In genomic region chr2:79634528-79635400, GRCm38 (mm10) we compare ENCODE assay signal across 8 mouse cellular contexts. TPM values are rescaled to one million over a fixed set of nuclear protein-coding genes. Genes with fewer than 3 reads are reported as not detected.
DNase-seq lines count a peak whose midpoint lies in the region; ATAC-seq and TF ChIP-seq lines count a peak whose summit lies in the region.

Gene Itprid2, plus strand, starts transcription at chr2:79635352.

- ATAC-seq in heart, embryonic 15.5 days (replicated peaks; ENCODE audit: insufficient number of reproducible peaks, insufficient read depth, low FRiP score, low read depth), result peak; percentile 100
- ATAC-seq in liver, embryonic 14.5 days (ENCODE audit: insufficient read depth), result peak; percentile 99
- peak; percentile 99 for ATAC-seq in neural tube, embryonic 11.5 days (ENCODE audit: insufficient read depth, low FRiP score, low TSS enrichment)
- peak; percentile 99 for ATAC-seq in stomach, postnatal 0 days (ENCODE audit: low FRiP score, low TSS enrichment)

- H3K9ac ChIP-seq in heart, embryonic 15.5 days, result peak within 1 kb of the TSS; percentile 86
- H3K9ac ChIP-seq in liver, embryonic 14.5 days (replicated peaks), result peak within 1 kb of the TSS; percentile 68
- peak within 1 kb of the TSS; percentile 76 for H3K9ac ChIP-seq in neural tube, embryonic 11.5 days (ENCODE audit: low read length)
- H3K9ac ChIP-seq in stomach, postnatal 0 days (ENCODE audit: low read length), result peak within 1 kb of the TSS; percentile 96

- H3K4me1 ChIP-seq in forebrain, embryonic 10.5 days, result peaks cover 4% of the 10 kb centered on the region
- H3K4me1 ChIP-seq in heart, embryonic 15.5 days (replicated peaks), result peaks cover 21% of the 10 kb centered on the region
- peaks cover 0 to 4% of the 10 kb centered on the region in 2 experiments; a peak in 3 of 4 replicates for H3K4me1 ChIP-seq in liver, embryonic 14.5 days (replicated peaks; ENCODE audit: control insufficient read depth in 2 of 2, insufficient read depth in 2 of 2, low read length in 1 of 2)
- H3K4me1 ChIP-seq in neural tube, embryonic 11.5 days (ENCODE audit: control insufficient read depth, insufficient read depth, low read length), result 0 out of 2 replicates have a peak, but pooled peaks cover 2% of the 10 kb centered on the region
- H3K4me1 ChIP-seq in stomach, postnatal 0 days (replicated peaks; ENCODE audit: control insufficient read depth, insufficient read depth), result no peaks in the 10 kb centered on the region

- H3K27me3 ChIP-seq in forebrain, embryonic 10.5 days (ENCODE audit: poor library complexity, severe bottlenecking), result peaks cover 17% of the 10 kb centered on the region
- no peaks in the 10 kb centered on the region for H3K27me3 ChIP-seq in heart, embryonic 15.5 days
- H3K27me3 ChIP-seq in liver, embryonic 14.5 days (ENCODE audit: control insufficient read depth, insufficient read depth, low read length), result no peaks in the 10 kb centered on the region
- H3K27me3 ChIP-seq in neural tube, embryonic 11.5 days (ENCODE audit: control insufficient read depth, insufficient read depth, low read length), result no peaks in the 10 kb centered on the region
- no peaks in the 10 kb centered on the region for H3K27me3 ChIP-seq in stomach, postnatal 0 days (ENCODE audit: control insufficient read depth, insufficient read depth, low read length)

- H3K36me3 ChIP-seq in forebrain, embryonic 10.5 days (replicated peaks), result no peaks in the 10 kb centered on the region
- H3K36me3 ChIP-seq in heart, embryonic 15.5 days, result no peaks in the 10 kb centered on the region
- no peaks in the 10 kb centered on the region for H3K36me3 ChIP-seq in liver, embryonic 14.5 days (replicated peaks; ENCODE audit: control insufficient read depth, insufficient read depth, low read depth)
- no peaks in the 10 kb centered on the region for H3K36me3 ChIP-seq in neural tube, embryonic 11.5 days (ENCODE audit: control insufficient read depth, insufficient read depth, low read length)
- no peaks in the 10 kb centered on the region for H3K36me3 ChIP-seq in stomach, postnatal 0 days (ENCODE audit: control insufficient read depth, insufficient read depth, low read length)

- peak; percentile 47 for TF ChIP-seq CTCF in liver, embryonic 14.5 days (IDR thresholded peaks at IDR 0.05; ENCODE audit: low read depth)
- TF ChIP-seq CTCF in stomach, postnatal 0 days (IDR thresholded peaks at IDR 0.05; ENCODE audit: low read depth), result peak; percentile 47

- peak within 1 kb of the TSS; percentile 80 for H3K4me3 ChIP-seq in forebrain, embryonic 10.5 days
- peak within 1 kb of the TSS; percentile 83 for H3K4me3 ChIP-seq in heart, embryonic 15.5 days
- peak within 1 kb of the TSS; percentile 61 to 72 for H3K4me3 ChIP-seq in liver, embryonic 14.5 days (ENCODE audit: insufficient read depth in 1 of 2, low read depth in 2 of 2, low read length in 2 of 2)
- peak within 1 kb of the TSS; percentile 76 for H3K4me3 ChIP-seq in neural tube, embryonic 11.5 days (ENCODE audit: low read depth, low read length)
- peak within 1 kb of the TSS; percentile 97 for H3K4me3 ChIP-seq in stomach, postnatal 0 days (ENCODE audit: low read depth, low read length)

- no peak for TF ChIP-seq EP300 in liver, embryonic 14.5 days (IDR thresholded peaks at IDR 0.05; ENCODE audit: low read depth)
- no peak for TF ChIP-seq EP300 in stomach, postnatal 0 days (optimal IDR thresholded peaks at IDR 0.05)

- H3K4me2 ChIP-seq in heart, embryonic 15.5 days, result peak within 1 kb of the TSS; percentile 79
- H3K4me2 ChIP-seq in liver, embryonic 14.5 days (ENCODE audit: low read depth), result peak within 1 kb of the TSS; percentile 78
- H3K4me2 ChIP-seq in neural tube, embryonic 11.5 days (ENCODE audit: low read depth), result peak within 1 kb of the TSS; percentile 93
- H3K4me2 ChIP-seq in stomach, postnatal 0 days (replicated peaks; ENCODE audit: low read depth), result peak within 1 kb of the TSS; percentile 69

- H3K9me3 ChIP-seq in forebrain, embryonic 10.5 days, result no peaks in the 10 kb centered on the region
- H3K9me3 ChIP-seq in heart, embryonic 15.5 days (replicated peaks), result no peaks in the 10 kb centered on the region
- H3K9me3 ChIP-seq in liver, embryonic 14.5 days (ENCODE audit: control insufficient read depth, low read length), result no peaks in the 10 kb centered on the region
- no peaks in the 10 kb centered on the region for H3K9me3 ChIP-seq in neural tube, embryonic 11.5 days (ENCODE audit: control insufficient read depth, low read length)
- H3K9me3 ChIP-seq in stomach, postnatal 0 days (ENCODE audit: control insufficient read depth, low read length), result no peaks in the 10 kb centered on the region

- 3% methylated on average over 40 of the region's 46 CpGs for WGBS in forebrain, embryonic 10.5 days
- WGBS in heart, embryonic 15.5 days, result 3% methylated on average over 46 of the region's 46 CpGs
- 3% methylated on average over 45 of the region's 46 CpGs for WGBS in liver, embryonic 14.5 days (ENCODE audit: insufficient replicate concordance)
- WGBS in neural tube, embryonic 11.5 days, result 3% methylated on average over 35 of the region's 46 CpGs
- 3% methylated on average over 32 of the region's 46 CpGs for WGBS in stomach, postnatal 0 days

- DNase-seq in CD8-positive naive resting alpha-beta T cell, adult 2 months (ENCODE audit: low read depth in 2 of 2, low spot score in 2 of 2), result peak; percentile 96 to 97
- peak; percentile 97 for DNase-seq in c-Kit-positive CD71-negative TER-119-negative erythroid progenitor cells, embryonic 14.5 days (ENCODE audit: low read depth)
- peak; percentile 99 for DNase-seq in forebrain, embryonic 10.5 days (ENCODE audit: extremely low spot score, low spot score)
- DNase-seq in kidney, postnatal 25 days, result peak; percentile 99 to 100
- DNase-seq in liver, embryonic 14.5 days (ENCODE audit: low read depth in 3 of 3, low spot score in 3 of 3), result peak; percentile 90 to 92 (median 91)
- DNase-seq in neural tube, embryonic 11.5 days (ENCODE audit: low spot score), result peak; percentile 99
- peak; percentile 100 for DNase-seq in stomach, postnatal 0 days (ENCODE audit: low spot score)

- peak within 1 kb of the TSS; percentile 90 for H3K27ac ChIP-seq in forebrain, embryonic 10.5 days
- H3K27ac ChIP-seq in heart, embryonic 15.5 days, result peak within 1 kb of the TSS; percentile 95
- peak within 1 kb of the TSS; percentile 2; the same call in 1 of the 2 replicates for H3K27ac ChIP-seq in liver, embryonic 14.5 days
- H3K27ac ChIP-seq in neural tube, embryonic 11.5 days (ENCODE audit: low read depth, low read length), result peak within 1 kb of the TSS; percentile 61
- H3K27ac ChIP-seq in stomach, postnatal 0 days (replicated peaks), result peak within 1 kb of the TSS; percentile 96

RNA-seq across cellular contexts. Expression of gene Itprid2, which starts in this region (rescaled TPM):
- 3.4 and 3.6 TPM in 2 replicates for polyA plus RNA-seq in forebrain, embryonic 10.5 days (2016; fragmentation: Nextera tagmentation; extraction: Ambion mirVana)
- polyA plus RNA-seq in heart, embryonic 15.5 days (2015; fragmentation: Nextera tagmentation; extraction: Ambion mirVana), result 5.6 and 7.8 TPM in 2 replicates
- 1.2 and 1.7 TPM in 2 replicates for polyA plus RNA-seq in liver, embryonic 14.5 days (2012; rRNA removed)
- polyA plus RNA-seq in liver, embryonic 14.5 days (2014; fragmentation: Nextera tagmentation; extraction: Ambion mirVana), result 3.6 TPM in 2 replicates
- polyA plus RNA-seq in neural tube, embryonic 11.5 days (2014; fragmentation: Nextera tagmentation; extraction: Ambion mirVana), result 10.0 and 12.2 TPM in 2 replicates
- 23.3 and 25.2 TPM in 2 replicates for polyA plus RNA-seq in stomach, postnatal 0 days (2015; fragmentation: Nextera tagmentation; extraction: Ambion mirVana)

Comparison
In these comparisons a context has a peak if more than half of its experiments do, and no peak if none do; other contexts are left out.
1. Peak in every context shown above with its lines: DNase-seq, ATAC-seq, H3K4me3 ChIP-seq and H3K27ac ChIP-seq.
2. H3K27ac ChIP-seq: peak in every context shown above with its lines; median percentile 96 in stomach, postnatal 0 days; 95 in heart, embryonic 15.5 days; 90 in forebrain, embryonic 10.5 days; 61 in neural tube, embryonic 11.5 days; 2 in liver, embryonic 14.5 days.